Mouse (Mus musculus) kidney, postnatal 14 days (tissue): ENCODE measurements at regions not wholly inside any gene's neighbourhood (a gene's known extent, or its start where the extent isn't known, plus 50 kb on each side); places are given as distances from the start of the nearest gene placed in this dataset.

Source experiments
- DNase-seq: peaks from one replicate; pipeline ENCODE4 v3.0.0; 2022; ENCODE audit warnings: mixed read lengths

- DNase-seq: no peak
Measured at GRCm38 (mm10) chr5:41206462-41206861, 501.5 kb downstream of the Rab28 start.

DNA sequence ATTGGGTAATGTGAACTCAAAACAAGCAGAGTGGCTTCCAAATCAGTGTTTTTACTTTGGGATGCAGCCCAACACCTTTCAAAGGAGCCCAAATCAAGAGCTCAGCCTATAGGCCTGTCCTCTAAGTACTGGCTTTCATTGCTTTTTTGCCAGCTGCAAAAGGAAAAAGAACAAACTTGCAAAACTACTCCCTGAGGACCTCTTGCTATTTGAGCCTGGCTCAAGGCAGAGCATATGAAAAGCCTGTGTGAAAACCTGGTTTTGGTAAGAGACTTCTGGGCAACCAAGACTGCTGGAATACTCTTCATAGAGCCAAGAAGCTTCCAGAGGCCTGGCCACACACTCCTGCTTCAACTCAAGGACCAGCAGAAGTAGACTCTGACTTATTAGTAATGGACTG is 503.5 kb downstream of the Rab28 start:
- no peak for DNase-seq

- DNase-seq: no peak
Measured at GRCm38 (mm10) chr5:41187193-41187592, 520.8 kb downstream of the Rab28 start.

DNA sequence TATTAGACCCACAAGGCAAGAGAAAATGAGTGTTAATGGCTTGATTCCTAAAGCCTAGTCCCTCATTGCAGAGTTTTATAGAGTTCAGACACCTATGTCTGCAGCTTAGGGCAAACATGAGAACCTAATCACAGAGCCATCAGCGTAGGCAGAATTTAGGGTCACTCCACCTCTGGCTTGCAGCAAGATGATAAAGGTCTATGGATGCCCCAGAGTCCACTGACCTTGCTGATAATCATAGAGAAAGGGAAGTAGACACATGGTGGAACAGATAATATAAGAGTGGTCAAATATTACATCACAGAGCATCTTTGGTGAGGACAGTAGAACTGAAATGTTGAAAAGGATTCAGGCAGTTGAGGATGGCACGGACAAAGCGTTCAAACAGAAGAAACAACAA is 530.7 kb downstream of the Rab28 start:
- no peak for DNase-seq

- DNase-seq: no peak
Measured at GRCm38 (mm10) chr5:41165870-41166626, 541.9 kb downstream of the Rab28 start.

GRCm38 (mm10) chr5:41125050-41125449 is 582.9 kb downstream of the Rab28 start:
- DNase-seq: peak; percentile 1

- DNase-seq: no peak
Measured at GRCm38 (mm10) chr5:41117658-41118057, 590.3 kb downstream of the Rab28 start.

GRCm38 (mm10) chr5:41087773-41088172 is 620.2 kb downstream of the Rab28 start:
- no peak for DNase-seq

GRCm38 (mm10) chr5:41076412-41076811 is 631.5 kb downstream of the Rab28 start:
- no peak for DNase-seq

DNA sequence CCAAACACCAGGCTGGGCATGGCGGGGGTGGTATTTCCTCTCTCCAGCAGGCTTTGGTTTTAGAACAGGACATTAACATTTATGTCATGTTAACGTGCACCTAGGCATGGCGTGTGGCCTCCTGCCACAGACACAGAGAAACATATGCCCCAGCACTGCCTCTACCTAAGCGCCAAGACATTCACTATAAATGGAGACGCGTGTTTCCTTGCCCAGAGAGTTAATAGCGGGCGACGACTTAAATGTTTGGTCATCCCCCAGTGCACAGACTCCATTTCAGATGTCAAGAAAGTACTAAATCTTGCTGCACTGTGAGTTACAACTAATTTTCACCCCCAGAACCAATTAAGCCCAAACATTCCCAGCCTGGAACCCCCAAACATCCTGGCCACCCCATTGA is 646.3 kb downstream of the Rab28 start:
- DNase-seq: no peak

GRCm38 (mm10) chr5:41061222-41061621 is 646.7 kb downstream of the Rab28 start:
- DNase-seq: no peak

DNA sequence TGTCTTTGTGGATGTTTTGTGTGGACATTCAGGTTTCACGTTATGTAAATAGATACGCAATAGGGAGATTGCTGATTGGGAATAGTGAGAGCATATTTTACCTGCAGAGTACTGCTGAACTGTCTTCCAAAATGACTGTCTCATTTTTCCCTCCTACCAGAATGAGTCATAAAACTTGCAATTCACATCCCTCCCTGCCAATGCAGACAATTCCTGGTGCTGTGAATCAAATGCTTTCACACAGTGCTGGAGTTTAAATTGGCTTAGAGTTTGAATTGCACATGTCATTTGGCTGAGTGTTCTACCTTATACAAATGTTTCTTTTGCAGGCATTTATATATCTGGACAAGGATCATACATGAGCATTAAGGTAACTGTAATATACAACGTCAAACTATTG is 649.9 kb downstream of the Rab28 start:
- DNase-seq: no peak

DNA sequence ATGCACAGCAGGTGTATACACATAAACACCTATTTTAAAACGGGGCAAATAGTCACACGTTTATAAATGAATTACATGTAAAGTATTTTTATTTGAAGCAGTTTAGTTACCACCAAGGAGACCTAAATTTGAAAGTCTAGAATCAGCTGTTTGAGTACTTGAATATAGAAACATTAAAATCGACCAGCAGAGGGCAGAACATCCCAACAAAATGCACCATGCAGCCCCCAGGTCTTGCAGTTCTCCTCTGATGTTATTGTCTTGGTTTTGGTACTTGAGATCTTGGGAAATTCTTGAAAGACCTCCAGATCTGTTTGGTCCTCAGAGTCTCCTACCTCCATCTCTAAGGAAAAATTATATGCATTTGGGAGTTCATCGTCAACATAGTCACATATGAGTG is 656.0 kb downstream of the Rab28 start:
- DNase-seq: no peak

GRCm38 (mm10) chr5:41048515-41048914 is 659.4 kb downstream of the Rab28 start:
- DNase-seq: no peak

GRCm38 (mm10) chr5:41045221-41045620 is 662.7 kb downstream of the Rab28 start:
- DNase-seq: no peak

- DNase-seq: peak; percentile 60
Measured at GRCm38 (mm10) chr5:41044465-41044864, 663.5 kb downstream of the Rab28 start.

DNA sequence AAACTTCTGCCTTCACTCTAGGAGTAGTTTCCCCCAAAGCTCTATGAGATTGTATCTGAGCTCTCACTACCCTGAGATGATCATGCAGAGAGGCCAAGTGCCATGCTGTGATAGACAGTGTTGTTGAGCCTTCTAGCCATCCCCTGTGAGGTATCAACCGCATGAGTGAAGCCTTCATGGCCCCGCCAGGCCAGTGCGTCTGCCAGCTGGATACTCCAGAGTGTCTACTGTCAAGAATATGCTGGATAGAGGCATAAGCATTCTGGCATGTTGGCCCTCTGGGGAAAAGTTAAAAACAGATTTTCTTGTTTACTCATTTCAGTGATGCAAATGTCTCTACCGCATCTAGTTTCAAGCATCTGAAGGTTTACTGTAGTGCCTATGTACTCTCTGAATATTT is 669.2 kb downstream of the Rab28 start:
- no peak for DNase-seq

- peak; percentile 5 for DNase-seq
Measured at GRCm38 (mm10) chr5:41006692-41007091, 701.3 kb downstream of the Rab28 start.

DNA sequence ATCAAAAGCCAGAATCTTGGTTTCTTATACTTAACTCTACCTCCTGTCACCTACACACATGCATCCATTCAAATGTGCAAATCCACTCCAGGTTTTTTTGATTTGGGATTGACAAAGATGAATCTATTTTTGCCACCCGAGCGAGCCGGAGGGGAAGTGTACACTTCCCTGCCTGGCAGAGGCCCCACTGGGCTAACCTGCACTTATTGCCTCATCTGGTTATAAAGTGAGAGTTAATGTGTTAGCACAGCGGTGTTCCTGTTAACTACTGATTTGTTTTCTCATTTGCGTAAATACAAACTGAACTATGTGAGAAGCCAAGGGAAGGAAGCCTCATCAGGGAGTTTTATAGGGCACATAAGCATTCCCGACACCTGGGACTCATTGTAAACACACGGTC is 721.4 kb downstream of the Rab28 start:
- DNase-seq: no peak

GRCm38 (mm10) chr5:40974892-40975291 is 733.1 kb downstream of the Rab28 start:
- DNase-seq: no peak

GRCm38 (mm10) chr5:40952901-40953595 is 754.9 kb downstream of the Rab28 start:
- peak; percentile 46 for DNase-seq

- no peak for DNase-seq
Measured at GRCm38 (mm10) chr5:40929127-40929526, 778.8 kb downstream of the Rab28 start.

GRCm38 (mm10) chr5:40920920-40921319 is 787.0 kb downstream of the Rab28 start:
- DNase-seq: no peak

- DNase-seq: no peak
Measured at GRCm38 (mm10) chr5:40908803-40909202, 799.2 kb downstream of the Rab28 start.

GRCm38 (mm10) chr5:40901742-40902141 is 806.2 kb downstream of the Rab28 start:
- DNase-seq: no peak
